Mouse (Mus musculus): ENCODE data around the gene Dennd4c. TPM values are rescaled to one million over a fixed set of nuclear protein-coding genes. Genes with fewer than 3 reads are reported as not detected.
A peak's percentile ranks its signal among the peaks of the same experiment; 100 is the strongest.

The Dennd4c gene
- total and polyA plus RNA-seq, 3 experiments = 7.1 to 36.3 (median 36.0) TPM

- no peak for DNase-seq
- no peaks in the 10 kb centered on the region for H3K4me1 ChIP-seq (ENCODE audit: control insufficient read depth, insufficient read depth, low read length)
- WGBS = 50% methylated on average over 3 of the region's 3 CpGs
- H3K9ac ChIP-seq (ENCODE audit: low read depth, low read length) = no peak overlapping the region
- H3K36me3 ChIP-seq (ENCODE audit: control insufficient read depth, insufficient read depth, low read length) = peaks cover 21% of the 10 kb centered on the region
- no peak for TF ChIP-seq EP300 (IDR thresholded peaks at IDR 0.05; ENCODE audit: insufficient read depth, low read depth, low read length)
- TF ChIP-seq POLR2A (IDR thresholded peaks at IDR 0.05; ENCODE audit: insufficient read depth, low read depth, low read length) = no peak
- TF ChIP-seq CTCF (IDR thresholded peaks at IDR 0.05) = no peak
- intact Hi-C loops (cut with DNase I) = loop anchor here (10.0 kb wide), 1 partner anchor 237 kb away; the partner anchor contains the start of gene Haus6
- H3K27ac ChIP-seq = no peak overlapping the region
- no peaks in the 10 kb centered on the region for H3K27me3 ChIP-seq (ENCODE audit: control insufficient read depth, insufficient read depth, low read length)
- H3K4me3 ChIP-seq = no peak overlapping the region
- H3K79me2 ChIP-seq (replicated peaks; ENCODE audit: control insufficient read depth, insufficient read depth, low read length) = no peaks in the 10 kb centered on the region
These were observed 103.7 kb downstream of the Dennd4c start for GRCm38 (mm10) chr4:86852018-86852417.

GRCm38 (mm10) chr4:86852813-86853590 is 104.6 kb downstream of the Dennd4c start:
- H3K4me3 ChIP-seq = no peak overlapping the region
- TF ChIP-seq EP300 (IDR thresholded peaks at IDR 0.05; ENCODE audit: insufficient read depth, low read depth, low read length) (no peak), CTCF (IDR thresholded peaks at IDR 0.05) (no peak), POLR2A (IDR thresholded peaks at IDR 0.05; ENCODE audit: insufficient read depth, low read depth, low read length) (no peak)
- H3K27ac ChIP-seq = no peak overlapping the region
- no peaks in the 10 kb centered on the region for H3K27me3 ChIP-seq (ENCODE audit: control insufficient read depth, insufficient read depth, low read length)
- no peak for DNase-seq
- intact Hi-C loops (cut with DNase I) = loop anchor here (10.0 kb wide), 1 partner anchor 238 kb away; the partner anchor contains the start of gene Haus6
- peaks cover 21% of the 10 kb centered on the region for H3K36me3 ChIP-seq (ENCODE audit: control insufficient read depth, insufficient read depth, low read length)
- no peak overlapping the region for H3K9ac ChIP-seq (ENCODE audit: low read depth, low read length)
- 64% methylated on average over 4 of the region's 4 CpGs for WGBS
- H3K79me2 ChIP-seq (replicated peaks; ENCODE audit: control insufficient read depth, insufficient read depth, low read length) = no peaks in the 10 kb centered on the region
- no peaks in the 10 kb centered on the region for H3K4me1 ChIP-seq (ENCODE audit: control insufficient read depth, insufficient read depth, low read length)

GRCm38 (mm10) chr4:86856304-86857112 is 108.2 kb downstream of the Dennd4c start:
- peaks cover 21% of the 10 kb centered on the region for H3K36me3 ChIP-seq (ENCODE audit: control insufficient read depth, insufficient read depth, low read length)
- intact Hi-C loops (cut with DNase I) = loop anchor here (1.0 to 10.0 kb wide), 3 partner anchors 18 to 242 kb away; partner anchors contain the start of genes Acer2 and Haus6
- H3K79me2 ChIP-seq (replicated peaks; ENCODE audit: control insufficient read depth, insufficient read depth, low read length) = no peaks in the 10 kb centered on the region
- H3K27ac ChIP-seq = peak overlapping the region; percentile 97
- no peak for DNase-seq
- H3K4me3 ChIP-seq = peak overlapping the region; percentile 83
- peaks cover 2% of the 10 kb centered on the region for H3K4me1 ChIP-seq (ENCODE audit: control insufficient read depth, insufficient read depth, low read length)
- peak overlapping the region; percentile 95 for H3K9ac ChIP-seq (ENCODE audit: low read depth, low read length)
- TF ChIP-seq EP300 (IDR thresholded peaks at IDR 0.05; ENCODE audit: insufficient read depth, low read depth, low read length) (no peak), POLR2A (IDR thresholded peaks at IDR 0.05; ENCODE audit: insufficient read depth, low read depth, low read length) (0 out of 2 replicates have a peak, but pooled peaks have one; percentile 6), CTCF (IDR thresholded peaks at IDR 0.05) (no peak)
- H3K27me3 ChIP-seq (ENCODE audit: control insufficient read depth, insufficient read depth, low read length) = no peaks in the 10 kb centered on the region
- under 1% methylated on average over 50 of the region's 50 CpGs for WGBS

- H3K4me1 ChIP-seq (ENCODE audit: control insufficient read depth, insufficient read depth, low read length) = peaks cover 2% of the 10 kb centered on the region
- intact Hi-C loops (cut with DNase I) = loop anchor here (1.0 to 10.0 kb wide), 3 partner anchors 17 to 243 kb away; partner anchors contain the start of genes Acer2 and Haus6
These were observed 109.0 kb downstream of the Dennd4c start, which contains the start of gene Rps6 for GRCm38 (mm10) chr4:86857113-86858069. Gene Rps6 (minus strand): TSS chr4:86857412.

GRCm38 (mm10) chr4:86858070-86858440 is 109.7 kb downstream of the Dennd4c start:
- H3K9ac ChIP-seq (ENCODE audit: low read depth, low read length) = no peak overlapping the region; the same call in 1 of the 2 replicates
- peaks cover 18% of the 10 kb centered on the region for H3K36me3 ChIP-seq (ENCODE audit: control insufficient read depth, insufficient read depth, low read length)
- peaks cover 2% of the 10 kb centered on the region for H3K4me1 ChIP-seq (ENCODE audit: control insufficient read depth, insufficient read depth, low read length)
- 58% methylated on average over 12 of the region's 12 CpGs for WGBS
- intact Hi-C loops (cut with DNase I) = loop anchor here (10.0 kb wide), 1 partner anchor 243 kb away; the partner anchor contains the start of gene Haus6
- H3K27ac ChIP-seq = peak overlapping the region; percentile 97
- H3K4me3 ChIP-seq = peak overlapping the region; percentile 83
- no peaks in the 10 kb centered on the region for H3K79me2 ChIP-seq (replicated peaks; ENCODE audit: control insufficient read depth, insufficient read depth, low read length)
- DNase-seq = no peak
- TF ChIP-seq POLR2A (IDR thresholded peaks at IDR 0.05; ENCODE audit: insufficient read depth, low read depth, low read length) = no peak
- no peak for TF ChIP-seq CTCF (IDR thresholded peaks at IDR 0.05)
- TF ChIP-seq EP300 (IDR thresholded peaks at IDR 0.05; ENCODE audit: insufficient read depth, low read depth, low read length) = no peak
- no peaks in the 10 kb centered on the region for H3K27me3 ChIP-seq (ENCODE audit: control insufficient read depth, insufficient read depth, low read length)

More at GRCm38 (mm10) chr4:86857113-86858069, 109.0 kb downstream of the Dennd4c start, which contains the start of gene Rps6:
- Histone ChIP-seq H3K79me2 (replicated peaks; ENCODE audit: control insufficient read depth, insufficient read depth, low read length) (no peaks in the 10 kb centered on the region), H3K36me3 (ENCODE audit: control insufficient read depth, insufficient read depth, low read length) (peaks cover 21% of the 10 kb centered on the region), H3K27me3 (ENCODE audit: control insufficient read depth, insufficient read depth, low read length) (no peaks in the 10 kb centered on the region), H3K27ac (peak within 1 kb of the TSS; percentile 97), H3K9ac (ENCODE audit: low read depth, low read length) (peak within 1 kb of the TSS; percentile 95), H3K4me3 (peak within 1 kb of the TSS; percentile 83)
- WGBS = under 1% methylated on average over 68 of the region's 68 CpGs
- TF ChIP-seq POLR2A (IDR thresholded peaks at IDR 0.05; ENCODE audit: insufficient read depth, low read depth, low read length) = peak; percentile 100
- TF ChIP-seq EP300 (IDR thresholded peaks at IDR 0.05; ENCODE audit: insufficient read depth, low read depth, low read length) = peak; percentile 93
- peak; percentile 10; the same call in 1 of the 2 replicates for TF ChIP-seq CTCF (IDR thresholded peaks at IDR 0.05)
- peak; percentile 96 to 97 for DNase-seq

All from heart, adult 2 months (tissue).